Mouse (Mus musculus): ENCODE results near the gene Vangl2.

DNA sequence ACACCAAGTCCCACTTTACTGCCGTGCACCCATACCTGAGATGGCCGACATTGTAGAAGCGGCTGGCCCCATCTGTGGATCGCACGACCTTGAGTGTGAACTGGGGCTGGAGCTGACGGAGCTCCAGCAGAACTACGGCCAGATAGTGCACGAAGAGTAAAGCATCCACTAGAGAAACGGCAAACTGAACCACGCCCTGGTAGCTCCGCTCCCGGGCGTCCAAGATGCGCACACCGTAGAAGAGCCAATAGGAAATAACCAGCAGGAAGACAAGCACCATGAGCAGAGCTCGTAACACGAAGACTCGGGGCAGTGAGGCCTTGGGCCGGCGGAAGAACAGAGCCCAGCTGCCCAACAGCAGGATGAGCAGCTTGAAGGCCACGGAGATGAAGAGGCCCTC lies 18.8 kb downstream of the Vangl2 start:
- TF ChIP-seq POLR2A (IDR thresholded peaks at IDR 0.05; ENCODE audit: extremely low read depth, insufficient read depth, low read length) (no peak), CTCF (IDR thresholded peaks at IDR 0.05; ENCODE audit: extremely low read depth, insufficient read depth, low read length) (no peak)

All from cortical plate, adult 2 months (tissue).